Mouse (Mus musculus): ENCODE data around the gene Tsc22d3.
A peak's percentile ranks its signal among the peaks of the same experiment; 100 is the strongest.

DNA sequence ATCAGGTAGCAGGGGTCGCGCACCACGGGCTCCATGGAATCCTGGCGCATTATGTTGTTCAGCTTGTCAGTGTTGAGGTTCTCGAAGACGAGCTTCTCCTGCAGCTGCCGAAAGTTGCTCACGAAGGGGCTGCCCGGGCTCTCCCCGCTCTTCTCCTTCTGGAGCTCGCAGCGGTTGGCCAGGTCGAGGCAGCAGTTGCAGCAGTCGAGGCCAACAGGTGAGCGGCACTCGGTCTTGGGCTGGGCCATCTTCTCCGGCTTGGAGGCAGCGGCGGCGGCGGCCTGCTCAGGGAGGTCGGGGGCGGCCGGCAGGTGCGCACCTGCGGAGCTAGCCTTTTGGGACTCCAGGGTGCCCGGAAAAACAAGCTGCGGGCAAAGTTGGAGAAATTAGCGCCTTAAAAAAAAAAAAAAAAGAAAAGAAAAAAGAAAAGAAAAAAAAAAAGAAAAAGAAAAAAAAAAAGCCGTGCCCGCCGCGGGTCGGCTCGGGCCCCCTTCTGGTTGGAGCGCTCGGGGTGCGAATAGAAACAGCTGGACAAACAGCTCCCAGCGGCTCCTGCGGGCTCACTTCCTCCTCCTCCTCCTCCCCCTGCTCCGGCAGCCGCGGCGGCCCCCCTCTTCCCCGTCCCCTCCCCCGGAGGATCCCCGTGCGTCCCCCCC is 2.1 kb downstream of the Tsc22d3 start:
- no peak for TF ChIP-seq EP300 (IDR thresholded peaks at IDR 0.05; ENCODE audit: low read depth)
- TF ChIP-seq CTCF (IDR thresholded peaks at IDR 0.05; ENCODE audit: low read depth), result peak; percentile 7; the same call in 1 of the 2 replicates

Data from liver, postnatal 0 days (tissue).